Mouse (Mus musculus) thymus, adult 2 months (tissue): ENCODE data around the gene Akap11.

Experiments
- CTCF ChIP-seq: fragments of 200-500 bp; IDR thresholded peaks from 2 replicates; pipeline ENCODE4 v1.5.1; 2012; ENCODE audit warnings: mild to moderate bottlenecking, control low read depth, low read length, moderate library complexity, borderline replicate concordance; ENCODE audit not compliant: control insufficient read depth, poor library complexity, insufficient read depth; ENCODE audit errors: extremely low read depth
- POLR2A ChIP-seq: fragments of 200-500 bp; IDR thresholded peaks from 2 replicates; pipeline ENCODE4 v1.6.1; 2012; ENCODE audit warnings: mild to moderate bottlenecking, low read length, control low read depth, moderate library complexity; ENCODE audit not compliant: control insufficient read depth, poor library complexity, insufficient read depth; ENCODE audit errors: extremely low read depth

DNA sequence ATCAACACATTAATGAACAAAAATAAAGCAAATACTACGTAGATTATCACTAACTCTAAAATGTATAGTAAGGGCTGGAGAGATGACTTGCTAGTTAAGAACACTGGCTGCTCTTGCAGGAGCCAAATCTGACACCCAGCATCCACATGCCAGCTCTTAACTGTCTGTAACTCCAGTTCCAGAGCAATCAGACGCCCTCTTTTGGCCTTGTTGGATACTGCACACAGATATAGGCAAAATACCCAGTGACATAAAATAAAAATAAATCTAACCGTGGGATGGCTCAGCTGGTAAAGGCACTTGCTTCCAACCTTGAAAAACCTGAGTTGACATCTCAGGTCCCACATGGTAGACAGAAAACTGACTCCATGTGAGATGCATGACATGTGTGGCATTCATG lies 36.0 kb downstream of the Akap11 start:
- TF ChIP-seq CTCF: no peak
- no peak for TF ChIP-seq POLR2A
